Mouse (Mus musculus) spleen, adult 18-20 months (tissue): ENCODE measurements around the gene Dab1.

ENCODE experiments used
- DNase-seq, 2 experiments: peaks; one replicate each; pipeline ENCODE4 v3.0.0; 2022; ENCODE audit warnings: mixed read lengths in 2 of 2

Dab1 gene

DNA sequence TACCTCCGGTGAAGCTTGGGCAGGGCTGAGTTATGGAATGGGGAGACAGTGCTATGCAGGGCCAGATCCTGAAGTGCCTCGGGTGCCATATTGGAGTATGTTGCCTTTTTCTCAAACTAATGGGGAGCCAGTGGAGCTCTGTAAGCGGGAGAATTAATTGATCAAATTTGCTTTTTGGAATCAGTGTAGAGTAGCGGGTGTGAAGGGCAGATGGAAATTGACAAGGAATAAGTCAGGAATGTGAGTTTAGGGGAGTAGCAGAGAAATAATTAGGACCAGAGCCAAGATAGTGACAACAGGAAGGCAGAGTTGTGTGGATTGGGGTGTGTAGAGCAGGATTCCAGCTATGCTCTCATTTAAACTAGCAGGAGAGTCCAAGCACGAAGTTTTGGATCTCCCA, 784.9 kb downstream of the Dab1 start:
- no peak for DNase-seq

GRCm38 (mm10) chr4:104410922-104411321, 791.8 kb downstream of the Dab1 start:
- no peak for DNase-seq

DNA sequence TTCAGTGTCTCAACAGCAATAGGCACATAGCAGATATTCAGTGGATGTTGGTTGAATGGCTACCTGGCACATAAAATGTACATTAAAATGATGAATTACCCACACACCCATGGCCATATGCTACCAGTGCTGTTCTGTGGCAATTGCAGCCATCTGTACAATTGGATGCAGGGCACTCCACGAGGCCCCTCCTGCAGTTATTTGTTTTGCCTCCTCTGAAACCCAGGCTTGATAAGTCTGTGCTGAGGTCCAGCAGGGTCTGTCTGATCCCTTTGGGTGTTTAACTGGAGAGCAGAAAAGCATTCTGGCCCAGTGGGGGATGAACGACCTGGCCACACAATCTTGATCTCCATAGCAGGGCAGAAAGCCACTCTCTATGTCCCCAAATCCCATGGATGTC, 796.3 kb downstream of the Dab1 start:
- no peak for DNase-seq

DNA sequence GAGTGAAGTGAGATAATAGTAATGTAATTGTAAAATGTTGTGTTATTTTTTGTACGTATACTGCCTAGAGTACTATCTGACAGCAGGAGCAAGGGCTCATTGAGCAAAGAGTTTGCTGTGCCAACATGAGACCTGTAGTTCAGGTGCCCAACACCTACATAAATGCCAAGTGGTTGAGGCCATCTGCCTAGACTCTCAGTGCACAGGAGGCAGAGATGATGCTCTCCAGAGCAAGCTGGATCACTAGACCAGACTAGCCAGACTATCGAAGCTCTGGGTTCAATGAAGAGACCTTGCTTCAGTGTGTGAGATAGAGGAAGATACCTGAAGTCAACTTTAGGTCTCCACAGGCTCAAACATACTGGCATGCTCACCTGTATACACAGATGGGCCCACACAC, 799.2 kb downstream of the Dab1 start:
- no peak for DNase-seq

GRCm38 (mm10) chr4:104420983-104421680, 802.0 kb downstream of the Dab1 start:
- no peak for DNase-seq

DNA sequence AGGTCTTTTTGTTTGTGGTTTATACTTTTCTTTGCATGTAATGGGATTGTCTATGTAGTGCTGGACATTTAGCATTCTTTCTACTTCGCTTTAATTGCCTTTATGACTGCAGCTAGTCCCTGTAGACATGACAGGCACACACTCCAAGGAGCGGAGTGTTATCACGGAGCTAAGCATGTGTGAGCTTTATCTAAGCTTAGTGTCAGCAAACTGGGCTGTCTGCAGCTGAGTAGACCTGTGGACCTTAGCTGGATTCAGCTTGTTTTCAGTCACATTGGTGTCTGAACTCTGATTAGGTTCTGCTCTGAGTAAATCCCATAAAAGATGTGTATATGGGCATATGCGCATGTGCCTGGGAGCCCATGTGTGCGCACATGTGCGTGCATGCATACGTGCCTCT, 810.0 kb downstream of the Dab1 start:
- DNase-seq = no peak

GRCm38 (mm10) chr4:104431231-104431855, 812.2 kb downstream of the Dab1 start:
- no peak for DNase-seq

GRCm38 (mm10) chr4:104432150-104432549, 813.0 kb downstream of the Dab1 start:
- no peak for DNase-seq

GRCm38 (mm10) chr4:104435736-104436135, 816.6 kb downstream of the Dab1 start:
- DNase-seq = no peak

DNA sequence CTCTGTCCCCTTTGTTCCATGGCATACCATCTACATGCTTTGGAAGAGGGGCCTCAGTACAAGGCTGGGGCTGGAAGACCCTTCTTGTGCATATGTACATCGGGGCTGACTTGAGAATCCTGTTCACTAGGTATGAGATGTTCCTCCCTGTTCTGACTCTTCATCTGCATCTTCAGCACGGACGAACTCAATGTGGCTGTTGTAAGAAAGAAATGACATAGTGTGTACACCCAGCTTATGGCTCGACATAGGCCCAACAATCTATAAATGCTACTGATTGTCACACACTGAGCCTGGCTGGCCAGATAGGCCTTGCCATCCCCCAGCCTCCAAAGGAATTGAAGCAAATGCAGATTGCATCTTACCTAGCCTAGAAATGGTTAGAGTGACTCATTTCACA, 817.3 kb downstream of the Dab1 start:
- DNase-seq = no peak

GRCm38 (mm10) chr4:104438730-104439129, 819.6 kb downstream of the Dab1 start:
- DNase-seq = no peak

- no peak for DNase-seq
Measured at GRCm38 (mm10) chr4:104439641-104440040, 820.5 kb downstream of the Dab1 start.

GRCm38 (mm10) chr4:104442925-104443747, 824.0 kb downstream of the Dab1 start:
- DNase-seq = no peak

DNA sequence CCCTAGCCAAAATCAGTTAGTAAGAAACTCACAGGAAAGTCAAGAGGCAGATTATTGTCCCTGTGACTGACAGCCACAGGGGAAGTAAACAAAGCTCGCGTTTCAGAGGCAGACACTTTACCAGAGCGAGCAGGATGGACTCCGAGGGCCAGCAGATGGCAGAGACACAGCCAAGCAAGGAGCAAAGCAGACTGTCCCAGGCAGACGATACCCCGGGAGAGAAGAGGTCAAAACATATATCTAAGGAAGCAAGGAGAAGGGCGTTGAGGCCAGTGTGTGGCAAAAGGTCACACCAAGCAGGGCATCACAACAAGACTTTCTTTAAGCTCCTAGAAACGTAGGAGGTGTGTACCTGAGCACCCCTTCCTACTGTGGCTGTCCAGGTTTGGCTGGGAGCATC, 824.6 kb downstream of the Dab1 start:
- no peak for DNase-seq

DNA sequence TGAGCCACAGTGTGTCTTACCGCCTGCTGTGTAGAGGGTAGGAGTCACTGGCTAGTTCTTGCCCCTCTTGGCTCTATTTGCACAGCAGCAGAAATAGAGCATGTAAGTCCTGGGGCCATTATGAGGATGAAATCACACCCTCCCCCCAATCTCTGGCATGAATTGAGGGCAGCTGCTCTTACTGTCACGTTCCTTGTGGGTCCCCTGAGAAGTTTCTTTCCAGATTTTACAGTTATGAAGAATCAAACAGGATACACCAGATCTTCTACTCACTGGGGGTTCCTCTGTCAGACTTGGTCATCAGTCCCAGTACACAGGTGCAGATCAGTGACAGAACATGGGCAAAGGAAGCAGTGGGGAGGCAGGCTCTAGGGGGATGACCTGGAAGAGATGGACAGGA, 825.8 kb downstream of the Dab1 start:
- no peak for DNase-seq

GRCm38 (mm10) chr4:104448199-104448598, 829.0 kb downstream of the Dab1 start:
- no peak for DNase-seq

DNA sequence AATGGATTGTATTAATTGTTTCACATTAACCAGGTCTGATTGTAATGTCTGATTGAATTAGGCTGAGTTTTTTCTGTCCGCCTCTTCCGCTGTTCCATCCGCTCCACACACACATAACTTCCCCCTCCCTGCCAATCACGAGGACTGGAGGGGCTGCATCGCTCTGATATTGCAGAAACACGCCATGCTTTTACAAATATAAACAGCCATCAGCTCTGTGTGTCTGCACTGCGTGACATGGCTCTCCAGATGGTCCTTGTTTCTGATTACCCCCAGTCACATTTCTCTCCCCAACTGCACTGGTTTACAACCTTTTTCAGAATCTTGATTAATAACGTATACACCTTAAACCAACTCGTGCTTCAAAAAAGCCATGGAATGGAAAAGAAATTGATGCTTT, 831.5 kb downstream of the Dab1 start:
- no peak for DNase-seq

DNA sequence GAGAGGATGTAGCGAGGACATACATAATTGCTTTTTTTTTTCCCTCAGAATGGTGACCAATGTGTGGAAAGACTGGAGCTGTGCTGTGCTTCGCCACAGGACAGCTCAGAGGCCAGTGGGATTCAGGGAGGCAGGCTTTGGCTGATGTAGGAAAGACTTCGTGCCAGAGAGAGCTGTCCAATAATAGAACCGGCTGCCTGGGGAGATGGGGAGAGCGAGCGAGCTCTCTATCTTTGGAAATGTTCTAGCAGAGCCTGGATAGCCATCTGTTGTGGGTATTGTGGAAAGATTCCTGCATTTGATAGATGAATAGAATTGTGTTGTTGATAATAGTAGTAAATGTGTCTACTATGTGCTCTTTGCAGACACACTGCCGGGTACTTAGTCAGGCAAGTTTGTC, 833.4 kb downstream of the Dab1 start:
- no peak for DNase-seq

GRCm38 (mm10) chr4:104455151-104455550, 836.0 kb downstream of the Dab1 start:
- no peak for DNase-seq

DNA sequence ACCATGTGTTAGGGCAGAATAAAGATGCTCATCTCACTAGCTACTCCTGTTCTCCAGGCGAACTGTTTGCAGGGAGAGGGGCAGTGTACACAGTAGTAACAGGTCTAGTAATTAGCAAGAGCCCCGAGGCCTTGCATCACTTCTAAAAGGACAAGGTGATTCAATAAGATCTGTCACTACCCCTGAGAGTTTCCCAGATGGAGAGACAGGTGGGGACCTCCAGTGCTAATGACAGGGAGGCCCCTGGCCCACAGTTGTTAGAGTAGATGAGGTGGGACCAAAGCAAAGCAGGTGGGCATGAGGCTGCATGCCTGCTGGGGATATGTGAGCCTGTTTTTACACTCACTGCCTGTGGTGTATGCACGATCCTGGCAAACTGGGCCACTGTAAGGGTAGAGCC, 836.6 kb downstream of the Dab1 start:
- DNase-seq = no peak

GRCm38 (mm10) chr4:104456173-104456873, 837.2 kb downstream of the Dab1 start:
- no peak for DNase-seq

DNA sequence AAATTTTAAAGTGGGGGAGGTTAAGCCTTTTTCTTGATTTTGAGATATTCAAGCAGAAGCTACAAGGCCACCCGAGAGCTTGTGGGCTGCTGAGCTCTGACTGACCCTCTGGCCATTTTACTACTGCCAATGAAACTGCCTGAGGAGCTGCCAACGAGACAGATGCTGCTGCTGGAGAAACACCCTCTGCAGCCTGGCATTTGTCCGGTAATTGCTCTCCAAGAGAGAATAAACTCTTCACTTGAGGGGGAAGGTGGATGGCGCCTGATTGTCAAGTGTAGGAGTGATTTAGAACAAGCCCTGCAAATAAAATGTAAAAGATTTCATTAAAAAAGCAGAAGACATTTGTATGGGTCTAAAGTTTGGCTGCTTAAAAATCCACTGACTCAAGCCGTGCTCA, 839.6 kb downstream of the Dab1 start:
- no peak for DNase-seq
